Mouse (Mus musculus): ENCODE measurements around the gene Cct4.

DNA sequence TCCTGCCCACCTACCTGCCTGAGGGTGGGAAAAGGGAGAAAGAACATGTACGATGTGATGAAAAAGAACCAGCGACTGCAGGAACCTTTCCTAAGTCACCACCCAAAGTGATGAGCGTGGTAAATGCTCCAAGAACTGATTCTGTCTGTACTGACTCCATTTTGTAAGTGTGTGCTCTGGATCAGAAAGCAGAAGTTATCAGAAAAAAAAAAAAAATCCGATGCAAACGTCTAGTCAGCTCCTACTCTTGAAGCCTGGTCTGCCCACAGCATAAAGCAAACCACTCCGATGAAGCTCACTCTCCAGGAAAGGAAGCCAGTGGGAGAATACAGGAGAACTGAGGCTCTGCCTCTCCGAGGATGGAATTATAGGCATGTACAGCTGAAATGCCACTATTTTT lies 37.7 kb upstream of the Cct4 start:
- TF ChIP-seq POLR2A (IDR thresholded peaks at IDR 0.05; ENCODE audit: borderline replicate concordance, extremely low read depth, insufficient read depth, insufficient read length, poor library complexity, severe bottlenecking), result no peak
- no peak for TF ChIP-seq CTCF (IDR thresholded peaks at IDR 0.05; ENCODE audit: borderline replicate concordance, extremely low read depth, insufficient read depth, insufficient read length)

Measured in brain, embryonic 14.5 days (tissue).